Mouse (Mus musculus): ENCODE data around the gene Pofut2. TPM values are rescaled to one million over a fixed set of nuclear protein-coding genes. Genes with fewer than 3 reads are reported as not detected.
A peak's percentile ranks its signal among the peaks of the same experiment; 100 is the strongest.

Pofut2 gene
- polyA plus RNA-seq, 1 experiment from 2014 or later = 57.5 TPM

- Histone ChIP-seq H3K4me3 (replicated peaks) (no peak overlapping the region), H3K27ac (replicated peaks) (peak overlapping the region; percentile 58; the same call in 1 of the 2 replicates), H3K27me3 (replicated peaks) (no peaks in the 10 kb centered on the region), H3K4me1 (peaks cover 18% of the 10 kb centered on the region), H3K9me3 (replicated peaks) (no peaks in the 10 kb centered on the region), H3K4me2 (no peak overlapping the region), H3K36me3 (peaks cover 17% of the 10 kb centered on the region; the same call in 1 of the 2 replicates), H3K9ac (replicated peaks) (no peak overlapping the region)
- ATAC-seq (ENCODE audit: low FRiP score) = 0 out of 2 replicates have a peak, but pooled peaks have one; percentile 31
- WGBS = 78% methylated on average over 3 of the region's 3 CpGs
These were observed 45.3 kb downstream of the Pofut2 start for GRCm38 (mm10) chr10:77304362-77304761.

- peak overlapping the region; percentile 54 for H3K27ac ChIP-seq (replicated peaks)
- peaks cover 15% of the 10 kb centered on the region; the same call in 1 of the 2 replicates for H3K36me3 ChIP-seq
- ATAC-seq (ENCODE audit: low FRiP score) = peak; percentile 76
- H3K4me2 ChIP-seq = no peak overlapping the region
- no peaks in the 10 kb centered on the region for H3K9me3 ChIP-seq (replicated peaks)
- no peak overlapping the region for H3K9ac ChIP-seq (replicated peaks)
- no peaks in the 10 kb centered on the region for H3K27me3 ChIP-seq (replicated peaks)
- H3K4me3 ChIP-seq (replicated peaks) = no peak overlapping the region
- peaks cover 18% of the 10 kb centered on the region for H3K4me1 ChIP-seq
- 26% methylated on average over 4 of the region's 4 CpGs for WGBS
These were observed 46.0 kb downstream of the Pofut2 start for GRCm38 (mm10) chr10:77304840-77305533.

GRCm38 (mm10) chr10:77305766-77306165 is 46.7 kb downstream of the Pofut2 start:
- Histone ChIP-seq H3K9ac (replicated peaks) (no peak overlapping the region), H3K27ac (replicated peaks) (peak overlapping the region; percentile 54), H3K4me3 (replicated peaks) (no peak overlapping the region), H3K36me3 (peaks cover 14% of the 10 kb centered on the region), H3K4me1 (peaks cover 18% of the 10 kb centered on the region), H3K27me3 (replicated peaks) (no peaks in the 10 kb centered on the region), H3K9me3 (replicated peaks) (no peaks in the 10 kb centered on the region), H3K4me2 (no peak overlapping the region)
- no peak for ATAC-seq (ENCODE audit: low FRiP score)
- WGBS = 83% methylated on average over 8 of the region's 8 CpGs

- ATAC-seq (ENCODE audit: low FRiP score) = no peak
- Histone ChIP-seq H3K9me3 (replicated peaks) (no peaks in the 10 kb centered on the region), H3K4me3 (replicated peaks) (no peak overlapping the region), H3K4me2 (no peak overlapping the region), H3K36me3 (peaks cover 25% of the 10 kb centered on the region), H3K27me3 (replicated peaks) (no peaks in the 10 kb centered on the region), H3K27ac (replicated peaks) (no peak overlapping the region), H3K4me1 (peaks cover 18% of the 10 kb centered on the region), H3K9ac (replicated peaks) (no peak overlapping the region)
- WGBS = 70% methylated on average over 10 of the region's 10 CpGs
These were observed 50.0 kb downstream of the Pofut2 start for GRCm38 (mm10) chr10:77308978-77309377.

GRCm38 (mm10) chr10:77314711-77315266 is 55.8 kb downstream of the Pofut2 start:
- Histone ChIP-seq H3K27me3 (replicated peaks) (no peaks in the 10 kb centered on the region), H3K27ac (replicated peaks) (no peak overlapping the region), H3K36me3 (peaks cover 25% of the 10 kb centered on the region), H3K4me3 (replicated peaks) (no peak overlapping the region), H3K9ac (replicated peaks) (no peak overlapping the region), H3K4me1 (no peaks in the 10 kb centered on the region), H3K4me2 (no peak overlapping the region), H3K9me3 (replicated peaks) (no peaks in the 10 kb centered on the region)
- 89% methylated on average over 9 of the region's 9 CpGs for WGBS
- ATAC-seq (ENCODE audit: low FRiP score) = no peak

GRCm38 (mm10) chr10:77315682-77316081 is 56.7 kb downstream of the Pofut2 start:
- H3K9me3 ChIP-seq (replicated peaks) = no peaks in the 10 kb centered on the region
- no peak for ATAC-seq (ENCODE audit: low FRiP score)
- H3K36me3 ChIP-seq = peaks cover 21% of the 10 kb centered on the region
- H3K4me1 ChIP-seq = no peaks in the 10 kb centered on the region
- no peak overlapping the region for H3K27ac ChIP-seq (replicated peaks)
- H3K4me2 ChIP-seq = no peak overlapping the region
- no peak overlapping the region for H3K9ac ChIP-seq (replicated peaks)
- H3K27me3 ChIP-seq (replicated peaks) = no peaks in the 10 kb centered on the region
- 87% methylated on average over 2 of the region's 2 CpGs for WGBS
- no peak overlapping the region for H3K4me3 ChIP-seq (replicated peaks)

Other genes with a start within 250 kb of the Pofut2 start
- 37.9 and 39.2 TPM in 2 replicates for gene Slc19a1, start 227.0 kb upstream of the Pofut2 start, polyA plus RNA-seq (2015; fragmentation: Nextera tagmentation; extraction: Ambion mirVana)
- gene Col18a1, start 92.7 kb upstream of the Pofut2 start, polyA plus RNA-seq (2015; fragmentation: Nextera tagmentation; extraction: Ambion mirVana) = 37.5 and 48.2 TPM in 2 replicates
- 17.9 and 19.8 TPM in 2 replicates for gene Adarb1, start 159.1 kb downstream of the Pofut2 start, polyA plus RNA-seq (2015; fragmentation: Nextera tagmentation; extraction: Ambion mirVana)

Measured in neural tube, embryonic 15.5 days (tissue).